Mouse (Mus musculus) hindbrain, embryonic 13.5 days (tissue): ENCODE measurements around the gene Stx17. TPM values are rescaled to one million over a fixed set of nuclear protein-coding genes. Genes with fewer than 3 reads are reported as not detected.

Experiments
- ATAC-seq: fragments of 200-750 bp; cut with Nextera tagmentation; 2 replicates; pipeline ENCODE4 v1.8.0; 2017; ENCODE audit warnings: moderate TSS enrichment; ENCODE audit not compliant: low FRiP score
- H3K27ac ChIP-seq: fragments of 300-500 bp; sonication (generic); 2 replicates; pipeline ENCODE4 v1.5.1; 2015; ENCODE audit warnings: inconsistent platforms, mild to moderate bottlenecking, moderate library complexity
- H3K27me3 ChIP-seq: fragments of 300-500 bp; sonication (generic); 2 replicates; pipeline ENCODE4 v1.6.1; 2015; ENCODE audit warnings: mild to moderate bottlenecking, inconsistent platforms
- H3K36me3 ChIP-seq: fragments of 300-500 bp; sonication (generic); 2 replicates; pipeline ENCODE4 v1.6.1; 2015; ENCODE audit warnings: mild to moderate bottlenecking, inconsistent platforms
- H3K4me1 ChIP-seq: fragments of 300-500 bp; sonication (generic); replicated peaks from 2 replicates; pipeline ENCODE4 v1.6.1; 2015; ENCODE audit warnings: inconsistent platforms
- H3K4me2 ChIP-seq: fragments of 300-500 bp; sonication (generic); 2 replicates; pipeline ENCODE4 v1.6.1; 2015; ENCODE audit warnings: inconsistent platforms, mild to moderate bottlenecking, moderate library complexity
- H3K4me3 ChIP-seq: fragments of 300-500 bp; sonication (generic); 2 replicates; pipeline ENCODE4 v1.5.1; 2015; ENCODE audit warnings: mild to moderate bottlenecking, inconsistent platforms
- H3K9ac ChIP-seq: fragments of 300-500 bp; sonication (generic); 2 replicates; pipeline ENCODE4 v1.6.1; 2015; ENCODE audit warnings: mild to moderate bottlenecking, inconsistent platforms
- H3K9me3 ChIP-seq: fragments of 300-500 bp; sonication (generic); 2 replicates; pipeline ENCODE4 v1.6.1; 2016; ENCODE audit warnings: inconsistent platforms
- WGBS: fragments of 180-500 bp; shearing (Covaris S2); methylation state at CpG from one replicate; pipeline ENCODE4 v1.1.7; 2015; 5-methylcytosine and 5-hydroxymethylcytosine counted together
- polyA plus RNA-seq: library from polyadenylated mRNA; unstranded; fragments of >200 nt; fragmentation: Nextera tagmentation; extraction: Ambion mirVana; gene quantifications from 2 replicates; pipeline ENCODE4 v1.2.1, GENCODE M21; 2015

The Stx17 gene
- polyA plus RNA-seq, 1 experiment from 2014 or later = 23.3 TPM

DNA sequence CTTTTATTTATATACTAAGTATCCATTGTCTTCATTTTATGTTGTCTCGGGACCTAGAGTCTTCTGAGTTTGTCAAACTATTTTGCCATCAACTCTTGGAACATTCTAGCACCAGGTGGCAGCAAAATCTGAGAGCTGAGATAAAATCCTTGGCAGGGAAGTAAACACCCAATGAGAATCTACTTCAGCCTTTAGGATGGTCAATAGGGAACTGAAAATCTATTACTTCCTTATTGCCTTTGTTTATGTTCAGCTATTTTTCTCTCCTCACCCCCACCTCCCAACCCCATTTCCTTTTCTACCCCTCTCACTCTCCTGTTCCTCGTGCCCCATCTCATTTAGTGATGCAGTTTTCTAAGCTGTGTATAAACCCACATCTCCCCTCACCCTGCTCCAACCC is 16.1 kb upstream of the Stx17 start:
- H3K4me1 ChIP-seq = no peaks in the 10 kb centered on the region
- H3K4me3 ChIP-seq = no peak overlapping the region
- H3K9me3 ChIP-seq = no peaks in the 10 kb centered on the region
- H3K36me3 ChIP-seq = no peaks in the 10 kb centered on the region
- H3K4me2 ChIP-seq = no peak overlapping the region
- H3K27me3 ChIP-seq = no peaks in the 10 kb centered on the region
- no peak overlapping the region for H3K9ac ChIP-seq
- H3K27ac ChIP-seq = no peak overlapping the region
- ATAC-seq = no peak
- WGBS = 81% methylated on average over 2 of the region's 2 CpGs

DNA sequence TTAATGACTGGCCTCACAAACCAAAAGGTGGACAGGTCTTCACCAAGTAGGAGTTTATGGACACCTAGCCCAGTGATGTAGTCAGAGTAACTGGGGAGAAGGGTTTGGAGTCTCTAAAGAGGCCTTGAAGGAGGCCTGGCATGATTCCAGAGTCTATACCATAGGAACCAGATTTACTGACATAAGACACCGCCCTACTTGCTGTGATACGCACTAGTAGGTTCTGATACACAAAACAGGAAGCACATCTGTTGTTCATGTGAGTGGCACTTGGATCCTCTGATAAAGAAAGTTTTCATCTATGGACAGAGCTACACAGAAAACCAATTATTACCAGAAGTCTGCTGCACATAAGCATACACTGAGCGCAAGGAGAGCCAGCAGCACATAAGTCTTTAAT is 14.4 kb upstream of the Stx17 start:
- H3K4me1 ChIP-seq = no peaks in the 10 kb centered on the region
- H3K9ac ChIP-seq = no peak overlapping the region
- H3K4me3 ChIP-seq = no peak overlapping the region
- H3K4me2 ChIP-seq = no peak overlapping the region
- H3K36me3 ChIP-seq = no peaks in the 10 kb centered on the region
- no peaks in the 10 kb centered on the region for H3K9me3 ChIP-seq
- no peak overlapping the region for H3K27ac ChIP-seq
- WGBS = 89% methylated on average over 3 of the region's 3 CpGs
- ATAC-seq = no peak
- H3K27me3 ChIP-seq = no peaks in the 10 kb centered on the region

DNA sequence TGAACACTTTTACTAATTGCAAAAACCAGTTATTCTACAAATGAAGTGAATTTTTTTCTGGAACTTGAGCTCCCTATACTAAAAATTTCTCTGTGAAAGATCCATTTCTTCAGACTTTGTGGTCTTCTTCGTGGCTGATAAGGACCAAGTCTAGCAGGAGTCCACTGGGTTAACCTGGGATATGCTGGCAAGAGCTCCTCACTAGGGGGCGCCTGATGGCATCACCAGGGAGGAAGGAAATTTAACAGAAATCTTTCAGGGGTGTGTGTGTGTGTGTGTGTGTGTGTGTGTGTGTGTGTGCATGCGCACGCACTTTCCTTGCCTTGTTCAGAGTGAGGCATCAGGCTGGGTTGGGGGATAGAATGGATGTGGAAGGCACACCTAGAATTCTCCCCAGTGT is 8.5 kb upstream of the Stx17 start:
- Histone ChIP-seq H3K4me3 (no peak overlapping the region), H3K9ac (no peak overlapping the region), H3K4me2 (no peak overlapping the region), H3K27ac (no peak overlapping the region), H3K4me1 (no peaks in the 10 kb centered on the region), H3K27me3 (no peaks in the 10 kb centered on the region), H3K36me3 (no peaks in the 10 kb centered on the region), H3K9me3 (no peaks in the 10 kb centered on the region)
- no peak for ATAC-seq
- 53% methylated on average over 4 of the region's 4 CpGs for WGBS

DNA sequence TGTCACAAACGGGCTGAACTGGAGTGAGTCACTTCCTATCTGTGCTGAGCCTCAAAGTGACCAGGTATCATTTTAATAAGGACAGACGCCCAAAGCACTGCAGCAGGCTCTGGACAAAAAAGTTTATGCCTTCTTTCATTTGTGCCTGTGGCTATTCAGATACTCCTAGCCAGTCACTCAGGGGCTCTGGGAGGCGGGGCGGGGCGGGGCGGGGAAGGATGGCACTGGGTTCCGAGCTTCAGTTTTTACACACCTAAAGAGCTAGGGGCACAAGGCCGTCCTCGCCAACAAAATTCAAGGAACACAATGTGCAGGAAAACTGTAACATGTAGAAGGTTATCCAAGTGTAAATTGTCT is 321 bp upstream of the Stx17 start:
- Histone ChIP-seq H3K9me3 (no peaks in the 10 kb centered on the region), H3K36me3 (no peaks in the 10 kb centered on the region), H3K27ac (no peak overlapping the region), H3K9ac (peak overlapping the region; percentile 89), H3K4me3 (peak overlapping the region; percentile 80), H3K4me1 (peaks cover 10% of the 10 kb centered on the region), H3K27me3 (0 out of 2 replicates have a peak, but pooled peaks cover 5% of the 10 kb centered on the region), H3K4me2 (peak overlapping the region; percentile 83)
- ATAC-seq = peak; percentile 85
- 3% methylated on average over 9 of the region's 9 CpGs for WGBS

DNA sequence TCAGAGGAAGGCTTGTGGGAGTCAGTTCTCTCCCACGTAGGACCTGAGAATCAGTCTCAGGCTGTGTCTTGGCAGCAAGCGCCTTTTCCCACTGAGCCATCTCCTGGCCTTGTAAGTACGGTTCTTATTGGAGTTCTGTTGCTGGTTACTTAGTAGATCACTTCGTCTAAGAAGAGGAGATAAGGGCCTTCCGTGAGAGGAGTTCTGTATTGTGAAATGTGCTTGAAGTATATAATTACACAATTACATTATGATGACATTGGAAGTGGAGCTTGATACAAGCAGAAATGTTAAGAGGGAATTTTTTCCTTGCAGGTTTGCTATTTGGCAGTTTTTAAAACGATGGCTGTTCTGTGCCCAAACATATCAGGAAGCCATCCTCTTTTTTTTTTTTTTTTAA is 5.6 kb downstream of the Stx17 start:
- Histone ChIP-seq H3K27ac (no peak overlapping the region), H3K4me3 (no peak overlapping the region), H3K4me2 (no peak overlapping the region), H3K4me1 (peaks cover under 1% of the 10 kb centered on the region; the same call in 1 of the 2 replicates), H3K36me3 (peaks cover 10% of the 10 kb centered on the region), H3K9ac (no peak overlapping the region), H3K27me3 (no peaks in the 10 kb centered on the region), H3K9me3 (no peaks in the 10 kb centered on the region)
- WGBS = 90% methylated on average over 6 of the region's 6 CpGs
- no peak for ATAC-seq

DNA sequence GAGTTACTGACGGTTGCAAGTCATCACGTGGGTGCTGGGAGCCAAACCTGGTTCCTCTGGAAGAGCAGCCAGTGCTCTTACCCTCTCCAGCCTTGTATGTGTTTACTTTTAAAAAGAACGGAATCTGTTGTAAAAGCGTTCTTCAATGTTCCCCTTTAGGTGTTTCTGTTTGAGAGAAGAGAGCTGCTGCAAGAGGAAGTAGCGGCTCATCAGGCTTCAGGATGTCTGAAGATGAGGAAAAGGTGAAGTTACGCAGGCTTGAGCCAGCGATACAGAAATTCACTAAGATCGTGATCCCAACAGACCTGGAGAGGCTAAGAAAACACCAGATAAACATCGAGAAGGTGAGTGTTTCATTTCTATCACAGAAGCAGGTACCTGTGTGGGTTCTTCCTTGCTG is 6.9 kb downstream of the Stx17 start:
- no peak for ATAC-seq

DNA sequence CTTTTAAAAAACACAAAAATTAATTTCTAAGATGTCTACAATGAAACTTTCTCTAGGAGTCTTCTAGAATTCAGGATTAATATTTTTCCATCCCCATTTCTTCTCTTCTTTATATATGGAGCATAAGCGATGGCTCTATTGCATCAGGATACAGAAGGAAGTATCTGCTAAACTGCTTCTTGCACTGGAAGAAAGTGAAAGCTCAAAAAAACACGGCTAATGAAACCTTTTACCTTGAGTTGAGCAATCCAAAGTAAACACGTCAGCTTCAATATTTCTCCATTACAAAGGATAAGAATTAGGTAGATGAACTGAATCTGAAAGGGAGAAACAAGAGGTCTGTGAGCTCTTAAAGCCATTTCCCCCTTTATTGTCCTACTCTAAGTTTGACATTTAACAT is 8.0 kb downstream of the Stx17 start:
- no peak overlapping the region for H3K9ac ChIP-seq
- peaks cover 10% of the 10 kb centered on the region for H3K36me3 ChIP-seq
- H3K4me1 ChIP-seq = no peaks in the 10 kb centered on the region
- 89% methylated on average over 3 of the region's 3 CpGs for WGBS
- no peak overlapping the region for H3K27ac ChIP-seq
- ATAC-seq = no peak
- no peak overlapping the region for H3K4me3 ChIP-seq
- no peak overlapping the region for H3K4me2 ChIP-seq
- no peaks in the 10 kb centered on the region for H3K9me3 ChIP-seq
- no peaks in the 10 kb centered on the region for H3K27me3 ChIP-seq

More for the DNA sequence above, 6.9 kb downstream of the Stx17 start:
- Histone ChIP-seq H3K36me3 (peaks cover 10% of the 10 kb centered on the region), H3K27ac (no peak overlapping the region), H3K9me3 (no peaks in the 10 kb centered on the region), H3K4me3 (no peak overlapping the region), H3K4me1 (no peaks in the 10 kb centered on the region), H3K4me2 (no peak overlapping the region), H3K27me3 (no peaks in the 10 kb centered on the region), H3K9ac (no peak overlapping the region)
- 96% methylated on average over 9 of the region's 9 CpGs for WGBS

DNA sequence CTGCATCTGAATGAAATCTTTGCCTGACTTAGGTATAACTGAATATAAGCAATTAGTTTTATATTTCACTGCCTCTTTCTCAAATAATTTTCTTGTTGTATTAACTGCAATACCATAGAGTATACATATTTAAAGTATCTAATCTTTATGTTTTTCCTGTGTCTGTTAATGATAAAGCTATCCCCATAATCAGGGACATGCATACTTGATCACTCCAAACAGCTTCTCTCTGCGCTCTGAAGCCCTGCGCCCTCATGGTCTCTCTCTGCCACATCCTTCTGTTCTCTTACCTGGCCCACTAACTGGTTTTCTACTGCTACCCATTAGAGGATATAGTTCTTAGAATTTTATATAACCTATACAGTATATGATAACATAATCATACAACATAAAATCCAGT is 24.8 kb downstream of the Stx17 start:
- no peak overlapping the region for H3K4me2 ChIP-seq
- peaks cover 2% of the 10 kb centered on the region; the same call in 1 of the 2 replicates for H3K36me3 ChIP-seq
- no peak for ATAC-seq
- H3K9ac ChIP-seq = no peak overlapping the region
- H3K4me1 ChIP-seq = no peaks in the 10 kb centered on the region
- H3K9me3 ChIP-seq = no peaks in the 10 kb centered on the region
- H3K4me3 ChIP-seq = no peak overlapping the region
- WGBS = 96% methylated on average over 2 of the region's 2 CpGs
- H3K27me3 ChIP-seq = no peaks in the 10 kb centered on the region
- H3K27ac ChIP-seq = no peak overlapping the region

DNA sequence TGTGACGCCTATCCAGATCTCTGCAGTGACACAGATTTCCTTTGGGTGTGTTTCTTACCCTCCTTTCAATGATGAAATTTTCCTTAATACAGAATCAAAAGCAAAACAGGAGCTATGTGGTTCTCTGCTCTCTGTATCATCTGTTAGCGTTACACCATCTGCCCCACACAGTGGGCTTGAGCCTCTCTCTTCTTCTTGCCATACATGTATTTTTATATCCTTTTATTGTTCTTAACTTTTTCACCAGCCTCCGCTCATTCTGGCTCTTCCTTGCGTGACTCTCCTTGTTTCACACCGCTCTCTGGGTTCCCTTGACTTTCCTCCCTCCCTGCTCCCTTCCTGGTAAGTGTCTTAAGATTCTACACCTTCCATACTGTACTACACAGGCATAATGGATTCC is 28.5 kb downstream of the Stx17 start:
- ATAC-seq = no peak
- Histone ChIP-seq H3K4me3 (no peak overlapping the region), H3K4me2 (no peak overlapping the region), H3K4me1 (no peaks in the 10 kb centered on the region), H3K36me3 (peaks cover 2% of the 10 kb centered on the region; the same call in 1 of the 2 replicates), H3K9me3 (no peaks in the 10 kb centered on the region), H3K27me3 (no peaks in the 10 kb centered on the region), H3K9ac (no peak overlapping the region), H3K27ac (no peak overlapping the region)
- 92% methylated on average over 5 of the region's 5 CpGs for WGBS

DNA sequence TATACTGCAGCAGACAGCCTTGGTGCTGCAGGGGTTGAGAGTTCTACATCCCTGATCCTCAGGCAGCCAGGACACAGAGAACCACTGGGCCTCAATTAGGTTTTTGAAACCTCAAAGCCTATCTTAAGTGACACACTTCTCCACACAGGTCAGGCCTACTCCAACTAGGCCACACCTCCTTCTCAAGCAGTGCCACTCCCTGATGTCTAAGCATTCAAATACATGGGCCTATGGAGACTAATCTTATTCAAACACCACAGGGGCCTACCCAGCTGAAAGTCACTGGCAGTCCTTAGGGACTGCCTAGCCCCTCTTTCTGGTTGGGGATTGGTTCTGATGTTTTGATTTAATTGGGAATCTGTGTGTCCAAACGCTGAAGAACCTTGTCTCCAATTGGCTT is 31.1 kb downstream of the Stx17 start:
- H3K27me3 ChIP-seq = no peaks in the 10 kb centered on the region
- H3K36me3 ChIP-seq = peaks cover 7% of the 10 kb centered on the region
- no peak overlapping the region for H3K9ac ChIP-seq
- H3K27ac ChIP-seq = no peak overlapping the region
- H3K4me3 ChIP-seq = no peak overlapping the region
- no peak for ATAC-seq
- no peaks in the 10 kb centered on the region for H3K4me1 ChIP-seq
- no peaks in the 10 kb centered on the region for H3K9me3 ChIP-seq
- H3K4me2 ChIP-seq = no peak overlapping the region
- WGBS = 74% methylated on average over 1 of the region's 1 CpGs

DNA sequence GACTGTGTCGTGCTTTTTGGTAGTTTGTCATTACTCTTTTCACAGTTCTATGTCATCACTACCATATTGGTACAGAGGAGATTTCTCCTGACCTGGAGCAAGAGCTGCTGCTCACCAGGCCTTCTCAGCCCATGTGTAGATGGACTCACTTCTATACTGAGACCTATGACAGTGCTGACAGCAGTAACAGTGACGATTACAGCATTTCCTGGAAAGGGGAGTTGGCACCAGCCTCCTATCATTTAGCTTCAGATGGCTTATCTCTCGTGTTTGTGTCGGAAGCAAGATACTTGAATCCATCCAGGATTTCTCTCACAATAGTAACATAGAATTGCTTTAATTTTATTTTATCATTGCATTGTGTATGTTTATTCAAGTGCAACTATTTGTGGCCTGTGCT is 35.7 kb downstream of the Stx17 start:
- H3K27me3 ChIP-seq = no peaks in the 10 kb centered on the region
- H3K27ac ChIP-seq = no peak overlapping the region
- H3K9me3 ChIP-seq = no peaks in the 10 kb centered on the region
- 92% methylated on average over 4 of the region's 4 CpGs for WGBS
- no peak overlapping the region for H3K9ac ChIP-seq
- ATAC-seq = no peak
- no peaks in the 10 kb centered on the region for H3K4me1 ChIP-seq
- H3K4me3 ChIP-seq = no peak overlapping the region
- no peak overlapping the region for H3K4me2 ChIP-seq
- H3K36me3 ChIP-seq = peaks cover 7% of the 10 kb centered on the region

DNA sequence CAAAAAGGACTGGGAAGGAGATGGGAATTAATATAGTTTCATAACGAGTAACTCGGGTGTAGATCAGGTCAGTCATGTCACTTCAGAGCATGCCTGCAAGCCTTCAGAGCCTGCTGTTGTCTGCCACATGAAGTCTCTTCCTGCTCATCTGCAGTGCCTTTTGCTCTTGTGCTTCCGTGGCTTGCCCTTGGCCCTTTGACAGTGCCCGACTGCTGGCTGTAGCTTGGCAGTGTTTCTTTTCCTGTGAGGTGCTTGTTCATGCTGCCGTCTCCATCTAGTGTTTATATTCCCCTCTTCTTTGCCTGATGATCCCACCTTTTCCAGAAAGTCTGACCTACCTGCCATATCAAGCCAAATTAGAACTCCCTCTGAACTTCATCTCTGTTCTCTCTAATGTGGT is 39.1 kb downstream of the Stx17 start:
- 87% methylated on average over 5 of the region's 5 CpGs for WGBS
- H3K4me1 ChIP-seq = no peaks in the 10 kb centered on the region

DNA sequence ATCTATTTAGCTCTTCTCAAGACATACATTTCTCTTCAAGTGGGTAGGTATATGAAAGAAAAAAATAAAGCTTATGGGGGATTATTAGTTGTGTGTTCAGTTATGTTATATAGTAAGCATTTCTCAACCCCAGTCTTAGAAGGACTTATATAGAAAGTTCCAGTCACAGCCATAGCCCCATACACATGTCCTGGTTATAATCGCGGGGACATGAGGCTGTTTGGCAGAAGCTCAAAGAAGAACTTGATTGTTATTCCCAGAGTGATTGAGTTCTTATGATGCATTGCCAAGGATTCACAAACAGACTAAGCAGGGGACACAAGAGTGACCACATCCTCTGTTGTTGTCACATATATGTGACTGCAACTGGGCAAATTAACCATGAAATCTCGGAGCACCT is 51.0 kb downstream of the Stx17 start:
- Histone ChIP-seq H3K4me2 (no peak overlapping the region), H3K36me3 (no peaks in the 10 kb centered on the region), H3K27ac (no peak overlapping the region), H3K4me1 (no peaks in the 10 kb centered on the region), H3K4me3 (no peak overlapping the region), H3K9me3 (0 out of 2 replicates have a peak, but pooled peaks cover 3% of the 10 kb centered on the region), H3K9ac (no peak overlapping the region), H3K27me3 (no peaks in the 10 kb centered on the region)
- ATAC-seq = no peak
- WGBS = 94% methylated on average over 3 of the region's 3 CpGs

More for the DNA sequence above, 39.1 kb downstream of the Stx17 start:
- Histone ChIP-seq H3K4me2 (no peak overlapping the region), H3K9ac (no peak overlapping the region), H3K36me3 (peaks cover 15% of the 10 kb centered on the region), H3K4me3 (no peak overlapping the region), H3K27ac (no peak overlapping the region), H3K27me3 (no peaks in the 10 kb centered on the region), H3K9me3 (no peaks in the 10 kb centered on the region)
- ATAC-seq = no peak
